Mouse (Mus musculus): ENCODE data around the gene Ubtd2.

DNA sequence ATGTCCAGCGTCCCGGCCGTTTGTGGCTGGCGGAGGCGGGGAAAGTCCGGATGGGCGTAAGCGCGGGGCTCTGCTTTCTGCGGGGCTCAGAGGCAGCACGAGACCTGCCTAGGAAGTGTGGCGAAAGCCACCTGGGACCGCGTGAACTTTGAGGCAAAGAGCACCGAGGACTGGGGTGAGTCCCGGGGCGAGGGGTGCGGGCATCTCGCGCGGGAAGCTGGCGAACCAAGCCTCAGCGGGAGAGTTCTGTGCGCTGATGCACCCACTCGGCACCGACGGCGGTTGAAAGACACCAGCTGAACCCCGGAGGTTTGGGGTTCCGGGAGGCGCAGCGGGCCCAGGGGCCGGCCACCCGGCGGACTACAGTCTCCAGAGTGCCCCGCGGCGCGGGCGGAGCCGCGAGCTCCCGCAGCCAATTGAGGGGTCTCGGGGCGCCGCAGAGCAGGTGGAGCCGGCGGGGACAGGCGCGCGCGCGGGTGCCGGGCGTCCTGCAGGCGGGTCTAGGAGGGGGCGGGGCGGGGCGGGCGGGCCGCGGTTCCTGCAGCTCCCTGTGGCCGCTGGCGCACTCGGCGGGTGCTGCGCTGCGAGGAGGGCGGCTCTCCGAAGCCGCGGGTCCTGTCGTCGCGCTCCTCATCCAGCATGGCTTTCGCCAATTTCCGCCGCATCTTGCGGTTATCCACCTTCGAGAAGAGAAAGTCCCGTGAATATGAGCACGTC is 77.8 kb downstream of the Ubtd2 start, which contains the start of gene Stk10:
- no peak for TF ChIP-seq CTCF (IDR thresholded peaks at IDR 0.05; ENCODE audit: low read depth)
- TF ChIP-seq EP300 (IDR thresholded peaks at IDR 0.05; ENCODE audit: low read depth): no peak

Measured in heart, postnatal 0 days (tissue).